Mouse (Mus musculus): Measurements from ENCODE around the gene Hoxd11.

GRCm38 (mm10) chr2:74728303-74728680, 48.9 kb downstream of the Hoxd11 start:
- TF ChIP-seq CTCF (IDR thresholded peaks at IDR 0.05; ENCODE audit: low read depth) (no peak), EP300 (IDR thresholded peaks at IDR 0.05; ENCODE audit: low read depth) (no peak)
